Mouse (Mus musculus) left cerebral cortex, postnatal 4 days (tissue): Measurements from ENCODE around the gene Helq. TPM values are rescaled to one million over a fixed set of nuclear protein-coding genes. Genes with fewer than 3 reads are reported as not detected.

Source experiments
- DNase-seq: peaks from one replicate; pipeline ENCODE4 v3.0.0-alpha.2; 2022
- intact Hi-C: fragments of 180-260 bp; cut with DNase I; formaldehyde crosslinking; loops from one replicate; pipeline ENCODE4 v1.15.1; 2025
- total RNA-seq, 2 experiments: library from RNA; stranded (reverse); gene quantifications; 2 replicates each; pipeline ENCODE4 v1.2.3; 2021

Helq gene
- 10 to 100 TPM; 22.9 to 24.3 TPM for total RNA-seq

DNA sequence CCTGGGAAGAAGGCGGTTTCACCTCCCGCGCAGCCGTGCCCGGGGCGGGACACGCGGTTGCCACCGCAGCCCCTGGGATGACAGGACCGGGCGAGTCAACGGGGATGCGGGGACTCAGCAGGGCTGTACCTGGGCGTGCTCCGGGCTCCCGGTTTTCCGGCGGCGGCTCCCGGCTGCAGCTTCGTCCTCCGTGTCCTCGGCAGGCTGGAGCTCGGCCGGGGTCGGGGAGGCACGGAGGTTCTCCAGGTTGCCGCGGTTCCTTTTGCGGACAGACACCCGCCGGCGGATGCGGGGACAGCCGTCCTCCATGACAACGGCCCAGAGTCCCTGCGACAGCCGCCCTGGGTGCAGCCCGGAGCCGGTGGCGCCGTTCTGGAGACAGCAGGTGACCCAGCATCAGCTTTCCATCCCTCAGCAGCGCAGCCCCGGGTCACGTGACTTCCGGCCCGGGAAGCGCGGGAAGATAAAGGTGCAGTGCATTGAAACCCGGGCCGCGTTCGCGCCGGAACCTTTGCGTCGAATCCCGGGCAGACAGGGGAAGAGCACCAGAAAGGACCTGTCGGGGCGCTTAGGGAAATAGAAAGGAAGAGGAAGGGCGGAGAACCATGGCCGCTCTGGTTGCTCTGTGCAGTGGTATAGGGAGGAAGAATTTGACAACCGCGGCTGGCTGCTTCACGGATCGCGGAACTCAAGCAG, at the start of gene Helq, which contains the start of gene Mrps18c:
Helq (minus strand) TSS at position 434 of the 696 bp plus-strand sequence.
Mrps18c (plus strand) TSS at position 463 of the 696 bp plus-strand sequence.
- peak; percentile 94 for DNase-seq
- intact Hi-C loops, result no loop called here

DNA sequence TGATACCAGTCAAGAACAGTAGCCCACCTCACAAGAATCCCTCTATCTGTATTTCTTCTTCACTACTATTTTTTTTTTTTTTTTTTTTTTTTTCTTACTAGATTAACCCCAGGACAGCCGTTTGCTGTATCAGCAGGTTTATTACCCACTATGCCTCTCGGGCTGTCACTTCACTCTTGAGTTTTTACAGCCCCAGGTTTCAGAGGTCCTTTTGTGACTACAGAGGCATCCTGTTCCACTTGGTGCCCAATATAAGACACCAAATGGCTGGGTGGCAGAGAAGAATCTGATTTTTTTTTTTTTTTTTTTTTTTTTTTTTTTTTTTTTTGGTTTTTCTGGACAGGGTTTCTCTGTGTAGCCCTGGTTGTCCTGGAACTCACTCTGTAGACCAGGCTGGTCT, 48.7 kb upstream of the Helq start:
- no peak for DNase-seq

GRCm38 (mm10) chr5:100846599-100846920, 48.2 kb upstream of the Helq start:
- intact Hi-C loops, result no loop called here
- no peak for DNase-seq

More for the DNA sequence above, 48.7 kb upstream of the Helq start:
- intact Hi-C loops, result no loop called here

DNA sequence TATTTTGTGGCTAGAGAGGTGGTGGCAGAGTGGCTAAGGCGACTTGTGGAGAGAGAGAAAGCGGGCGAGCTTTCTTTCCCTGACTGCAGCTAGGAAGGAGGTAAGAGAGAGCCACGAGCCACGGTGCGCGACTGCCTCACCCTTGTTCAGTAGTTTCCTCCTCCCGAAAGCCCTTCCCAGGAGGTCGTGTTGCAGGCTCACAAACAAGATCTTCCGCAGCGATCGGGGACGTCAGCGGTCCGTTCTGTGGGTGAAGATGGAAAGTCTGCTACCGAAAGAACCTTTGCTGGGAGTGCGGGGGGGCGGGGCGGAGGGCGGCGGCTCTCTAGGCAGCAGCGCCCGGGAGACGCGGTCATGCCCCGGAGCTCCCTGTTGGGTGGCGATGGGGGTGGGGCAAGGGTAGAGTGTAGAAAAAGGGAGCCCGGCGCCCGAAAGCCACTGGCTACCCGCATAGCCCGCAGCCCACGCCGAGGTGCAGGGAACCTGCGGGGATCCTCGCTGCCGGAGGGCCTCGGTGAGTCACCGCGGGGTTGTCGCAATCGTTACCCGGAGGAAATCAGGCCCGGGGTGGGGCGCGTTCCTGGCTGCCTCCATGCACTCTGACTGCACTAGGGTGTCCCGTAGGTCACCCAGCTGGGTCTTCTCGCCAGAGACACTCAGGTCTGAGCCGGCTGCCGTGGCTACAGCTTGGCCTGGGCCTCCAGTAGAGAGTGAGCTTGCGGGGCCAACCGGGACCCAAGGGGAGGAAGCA, 47.6 kb upstream of the Helq start:
- peak; percentile 11 for DNase-seq
- intact Hi-C loops, result no loop called here

DNA sequence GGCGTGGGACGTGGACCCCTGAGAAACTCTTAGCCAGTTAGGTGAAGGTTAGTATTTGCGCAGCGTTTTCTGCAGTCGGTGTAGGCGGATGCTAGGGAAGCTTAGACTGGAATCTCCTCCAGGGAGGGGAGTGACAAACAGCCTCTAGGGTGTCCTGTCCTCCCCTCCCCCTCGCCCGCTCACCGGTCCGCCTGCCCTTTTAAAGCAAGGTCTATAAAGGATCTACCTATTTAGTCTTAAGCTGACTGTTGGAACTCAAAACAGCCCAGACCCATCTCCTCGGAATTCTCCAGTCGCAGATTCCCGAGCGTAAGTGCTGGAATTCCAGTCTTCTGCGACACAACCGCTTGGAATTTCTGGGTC, 47.1 kb upstream of the Helq start, which contains the start of gene Gpat3:
Gpat3 (plus strand) TSS at position 229 of the 363 bp plus-strand sequence.
- intact Hi-C loops, result no loop called here
- no peak for DNase-seq

DNA sequence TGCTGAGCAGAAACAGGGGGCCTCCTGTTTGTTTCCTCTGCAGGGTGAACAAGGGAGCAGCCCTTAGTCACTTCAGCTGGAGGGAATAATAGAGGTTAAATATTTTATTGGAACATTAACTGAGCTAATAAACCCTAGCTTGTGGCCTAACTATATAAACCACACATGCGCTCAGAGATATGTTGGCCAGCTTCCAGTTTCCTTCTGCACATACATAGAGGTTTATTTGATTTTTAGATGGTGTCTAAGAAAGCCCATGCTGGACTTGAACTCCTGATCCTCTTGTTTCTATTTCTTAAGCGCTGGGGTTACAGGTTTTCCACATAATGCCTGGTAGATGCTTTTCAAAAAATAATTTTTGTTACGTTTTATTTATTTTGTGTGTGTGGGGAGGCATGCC, 46.1 kb upstream of the Helq start:
- no peak for DNase-seq
- intact Hi-C loops, result no loop called here

- DNase-seq, result no peak
- intact Hi-C loops, result no loop called here
Observed at GRCm38 (mm10) chr5:100837907-100838306, 39.5 kb upstream of the Helq start.

GRCm38 (mm10) chr5:100835862-100836538, 37.6 kb upstream of the Helq start:
- intact Hi-C loops, result no loop called here
- DNase-seq, result no peak

DNA sequence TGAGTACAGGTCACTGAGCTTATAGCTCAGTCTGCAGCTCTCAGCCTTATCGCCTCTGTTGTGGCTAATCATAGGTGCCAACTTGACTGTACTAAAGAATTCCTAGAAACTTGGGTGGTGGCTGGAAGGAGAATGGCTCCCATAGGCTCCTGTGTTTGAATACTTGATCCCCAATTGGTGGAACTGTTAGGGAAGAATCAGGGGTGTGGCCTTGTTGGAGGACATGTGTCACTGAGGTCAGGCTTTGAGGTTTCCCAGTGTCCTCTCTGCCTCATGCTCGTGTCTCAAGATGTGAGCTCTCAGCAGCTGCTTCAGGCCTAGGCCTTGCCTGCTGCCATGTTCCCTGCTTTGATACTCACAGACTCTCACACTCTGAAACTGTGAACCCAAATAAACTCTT, 35.4 kb upstream of the Helq start:
- DNase-seq, result no peak
- intact Hi-C loops, result no loop called here

DNA sequence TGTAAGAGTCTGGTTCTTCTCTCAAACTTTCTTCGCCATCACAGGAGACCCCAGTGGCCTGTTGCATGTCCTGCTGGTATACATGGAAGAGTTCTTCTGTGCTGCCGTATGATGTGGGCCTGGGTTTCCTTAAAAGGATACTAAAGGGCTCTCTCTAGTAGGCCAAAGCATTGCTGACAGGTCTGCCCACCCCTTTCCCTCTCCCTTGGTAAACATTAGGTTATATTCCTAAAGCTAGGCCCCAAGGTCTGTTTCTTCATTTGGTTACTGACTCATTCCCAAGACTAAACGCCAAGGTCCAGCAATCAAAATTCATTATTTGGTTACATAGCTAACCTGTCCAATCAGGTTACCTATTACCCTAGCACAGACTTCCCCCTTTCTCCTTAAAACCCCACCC, 34.3 kb upstream of the Helq start:
- DNase-seq, result no peak
- intact Hi-C loops, result no loop called here

DNA sequence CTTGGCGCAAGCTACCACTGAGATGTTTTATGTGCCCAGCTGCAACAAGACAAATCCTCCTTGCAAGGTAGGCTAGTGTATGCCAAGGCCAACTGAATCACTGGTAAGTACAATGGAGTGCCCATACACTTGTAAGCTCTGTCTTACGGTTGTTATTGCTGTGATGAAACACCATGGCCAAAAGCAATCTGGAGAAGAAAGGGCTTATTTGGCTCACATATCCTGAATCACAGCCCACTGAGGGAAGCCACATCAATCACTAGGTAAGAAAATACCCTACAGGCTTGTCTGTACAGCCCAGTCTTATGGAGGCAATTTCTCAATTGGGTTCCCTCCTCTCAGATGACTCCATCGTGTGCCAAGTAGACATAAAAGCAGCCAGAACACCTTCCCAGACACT, 30.3 kb upstream of the Helq start:
- intact Hi-C loops, result loop anchor here (5.0 kb wide), 1 partner anchor 89 kb away; no protein-coding TSS in a partner anchor

DNA sequence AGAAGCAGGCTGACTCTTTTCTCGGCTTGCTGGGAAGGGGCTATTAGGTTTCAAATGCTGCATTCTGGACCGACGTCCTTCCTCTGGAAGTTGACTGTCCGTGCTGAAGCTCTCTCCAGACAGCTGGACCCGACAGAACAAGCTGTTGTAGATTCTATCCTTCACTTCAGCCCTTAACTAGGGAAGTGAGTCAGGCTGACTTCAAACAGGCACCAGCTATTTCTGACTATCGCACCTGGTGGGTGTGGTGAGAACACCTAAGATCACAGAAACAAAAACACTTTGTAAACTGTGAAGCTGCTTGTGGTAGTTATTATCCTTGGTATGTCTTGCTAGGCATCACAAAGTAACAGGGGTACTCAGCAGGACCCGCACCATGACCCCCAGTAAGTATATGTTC, 28.1 kb upstream of the Helq start:
- DNase-seq, result no peak
- intact Hi-C loops, result loop anchor here (5.0 kb wide), 1 partner anchor 91 kb away; no protein-coding TSS in a partner anchor

More for the DNA sequence above, 30.3 kb upstream of the Helq start:
- DNase-seq, result no peak

DNA sequence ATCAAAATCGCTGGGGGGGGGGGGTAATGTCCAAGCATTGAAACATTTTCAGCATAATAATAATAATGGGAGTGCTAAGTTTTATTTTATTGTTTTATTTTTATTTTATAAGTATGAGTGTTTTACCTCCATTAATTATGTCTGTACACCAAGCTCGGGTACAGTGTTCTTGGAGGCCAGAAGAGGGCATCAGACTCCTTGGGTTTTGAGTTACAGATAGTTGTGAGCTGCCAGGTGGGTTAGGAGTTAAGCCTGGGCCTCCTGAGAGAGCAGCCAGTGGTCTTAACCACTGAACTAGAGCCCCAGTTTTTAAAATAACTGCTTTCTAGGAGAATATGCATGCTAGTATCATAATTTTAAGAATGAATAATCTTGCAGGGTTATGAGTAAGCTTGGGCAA, 27.6 kb upstream of the Helq start:
- intact Hi-C loops, result loop anchor here (5.0 kb wide), 1 partner anchor 91 kb away; no protein-coding TSS in a partner anchor
- DNase-seq, result no peak

DNA sequence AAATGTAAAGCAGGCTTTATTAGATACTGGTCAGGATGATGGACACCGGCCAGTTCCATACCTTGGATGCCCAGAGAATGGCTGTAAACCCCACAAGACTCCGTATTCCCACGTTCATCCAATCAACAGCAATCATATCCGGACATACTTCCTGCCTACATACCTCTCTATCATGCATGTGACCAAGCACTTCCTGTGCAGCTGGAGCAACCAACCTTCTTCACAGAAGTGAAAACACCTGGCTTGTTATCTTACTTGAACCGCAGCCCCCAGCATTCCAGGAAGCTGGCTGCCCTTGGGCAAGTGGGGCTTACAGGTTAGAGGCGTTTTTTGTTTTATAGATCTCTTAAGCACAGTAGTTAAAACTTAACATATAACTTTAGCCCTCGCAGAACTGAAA, 24.4 kb upstream of the Helq start:
- intact Hi-C loops, result no loop called here

DNA sequence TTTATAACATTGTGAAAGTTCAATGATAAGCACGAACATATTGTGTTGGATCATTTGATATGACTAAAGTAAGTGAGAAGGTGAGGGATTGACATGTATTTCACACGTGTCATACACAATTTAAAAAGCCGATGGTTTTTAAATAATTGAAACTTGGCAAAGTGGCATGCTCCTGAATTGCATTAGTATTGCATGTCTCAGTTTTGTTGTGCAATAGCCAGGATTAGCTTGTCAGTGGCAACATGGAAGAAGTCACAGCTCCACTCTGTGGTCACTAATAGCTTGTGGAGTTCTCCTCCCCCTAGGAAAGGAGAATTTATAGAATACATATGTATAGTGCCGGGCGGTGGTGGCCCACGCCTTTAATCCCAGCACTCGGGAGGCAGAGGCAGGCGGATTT, 23.0 kb upstream of the Helq start:
- no peak for DNase-seq
- intact Hi-C loops, result no loop called here

More for the DNA sequence above, 24.4 kb upstream of the Helq start:
- DNase-seq, result no peak

DNA sequence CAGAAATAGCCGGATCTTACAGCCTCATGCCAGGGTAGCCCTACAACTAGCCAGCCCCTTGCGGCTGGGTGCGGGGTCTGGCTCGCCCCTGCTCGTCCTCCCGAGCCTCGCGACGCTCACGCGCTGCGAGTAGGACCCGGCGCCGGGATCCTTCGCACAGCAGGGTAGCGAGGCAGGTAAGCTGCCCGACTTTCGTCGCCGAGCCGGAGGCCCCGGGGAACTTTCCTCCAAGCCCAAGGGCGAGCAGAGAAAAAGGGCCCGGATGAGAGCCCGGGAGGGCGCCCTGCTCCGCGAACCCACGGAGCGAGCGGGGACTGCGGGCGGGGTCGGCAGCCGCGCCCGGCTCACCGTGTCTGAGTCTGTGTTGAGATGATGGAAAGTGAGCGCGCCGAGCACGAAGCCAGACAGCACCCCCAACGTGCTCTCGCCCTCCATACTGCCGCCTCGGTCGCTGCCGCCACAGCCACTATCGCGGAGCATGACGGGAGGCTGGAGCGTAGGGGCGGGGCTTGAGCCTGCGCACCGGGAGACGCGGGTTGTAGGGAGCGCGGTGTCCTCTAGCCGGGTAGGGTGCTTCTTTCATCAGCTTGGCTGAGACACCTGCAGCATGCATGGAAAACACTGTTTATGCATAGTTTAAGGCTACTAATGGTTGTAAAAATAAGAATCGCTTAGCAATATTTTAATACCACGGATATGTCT, 22.2 kb upstream of the Helq start, which contains the start of gene Abraxas1:
Abraxas1 (minus strand) TSS at position 483 of the 702 bp plus-strand sequence.
- peak; percentile 84 for DNase-seq
- intact Hi-C loops, result no loop called here

GRCm38 (mm10) chr5:100819568-100820480, 21.4 kb upstream of the Helq start:
- intact Hi-C loops, result no loop called here
- no peak for DNase-seq

DNA sequence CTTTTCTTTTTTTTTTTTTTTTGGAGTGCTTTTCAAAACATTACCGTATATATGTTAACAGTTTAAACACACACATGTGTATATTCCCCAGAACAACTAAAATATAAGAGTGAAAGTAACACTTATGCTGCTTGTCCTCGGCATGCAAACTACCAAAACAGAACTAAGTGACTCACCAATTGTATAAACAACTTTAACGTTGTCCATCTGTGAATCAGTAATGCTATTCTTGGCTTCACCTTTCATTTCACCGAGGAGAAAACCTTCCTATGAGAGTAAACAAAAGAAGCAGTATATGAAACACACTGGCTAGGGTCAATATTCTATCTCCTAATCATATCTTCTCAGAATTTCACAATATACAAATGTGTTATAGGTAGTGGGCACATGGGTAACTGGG, 19.9 kb upstream of the Helq start:
- intact Hi-C loops, result no loop called here
- DNase-seq, result no peak

DNA sequence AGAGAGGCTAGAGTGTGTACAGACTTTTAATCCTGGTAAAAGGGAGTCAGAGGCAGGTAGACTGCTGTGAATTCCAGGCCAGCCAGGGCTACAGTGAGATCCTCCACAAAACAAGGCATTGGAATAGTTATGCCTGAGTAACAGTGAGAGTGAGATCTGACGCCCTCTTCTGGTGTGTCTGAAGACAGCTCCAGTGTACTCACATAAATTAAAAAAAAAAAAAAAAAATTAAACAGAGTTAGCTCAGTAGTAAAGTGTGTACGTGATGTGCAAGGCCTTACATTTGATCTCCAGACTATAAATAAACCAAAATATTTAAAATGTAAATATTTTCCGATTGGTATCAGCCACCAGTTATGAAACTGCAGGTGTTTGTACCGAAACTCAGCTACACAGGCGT, 4.3 kb downstream of the Helq start:
- intact Hi-C loops, result no loop called here
- DNase-seq, result no peak

GRCm38 (mm10) chr5:100792261-100792660, 6.1 kb downstream of the Helq start:
- no peak for DNase-seq
- intact Hi-C loops, result no loop called here
